Mouse (Mus musculus): ENCODE results near the gene Olfr986. TPM values are rescaled to one million over a fixed set of nuclear protein-coding genes. Genes with fewer than 3 reads are reported as not detected.
A peak's percentile ranks its signal among the peaks of the same experiment; 100 is the strongest.
"Not testable (repeated sequence)": the region's sequence is repeated elsewhere in the genome, so short reads cannot be mapped to it uniquely, and the experiment has no call there.

The Olfr986 gene
- total RNA-seq (2021): not detected
- long read RNA-seq, experiment 1: 0 reads
- long read RNA-seq, experiment 2: 0 reads

DNA sequence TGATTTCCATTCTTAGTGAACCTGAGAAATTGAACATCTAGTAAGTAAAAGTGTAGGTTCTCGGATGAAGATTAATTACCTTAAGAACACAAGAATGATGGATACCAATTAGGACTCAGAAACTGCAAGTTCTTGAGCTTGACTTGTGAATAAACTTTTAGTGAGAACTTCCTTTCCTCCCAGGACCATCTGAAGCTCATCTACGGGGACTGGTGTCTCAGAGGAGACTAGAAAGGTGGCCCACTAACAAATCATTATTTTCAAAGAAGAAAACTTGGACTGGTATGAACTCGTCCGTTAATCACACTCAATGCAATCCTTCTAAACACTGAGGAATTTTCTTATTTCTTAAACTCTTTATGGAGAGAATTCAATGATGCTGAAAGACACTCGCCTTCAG lies at the start of gene Olfr986:
Olfr986 (plus strand) TSS at position 301 of the 400 bp plus-strand sequence.
- DNase-seq: no peak
- intact Hi-C loops (cut with DNase I): no loop called here

DNA sequence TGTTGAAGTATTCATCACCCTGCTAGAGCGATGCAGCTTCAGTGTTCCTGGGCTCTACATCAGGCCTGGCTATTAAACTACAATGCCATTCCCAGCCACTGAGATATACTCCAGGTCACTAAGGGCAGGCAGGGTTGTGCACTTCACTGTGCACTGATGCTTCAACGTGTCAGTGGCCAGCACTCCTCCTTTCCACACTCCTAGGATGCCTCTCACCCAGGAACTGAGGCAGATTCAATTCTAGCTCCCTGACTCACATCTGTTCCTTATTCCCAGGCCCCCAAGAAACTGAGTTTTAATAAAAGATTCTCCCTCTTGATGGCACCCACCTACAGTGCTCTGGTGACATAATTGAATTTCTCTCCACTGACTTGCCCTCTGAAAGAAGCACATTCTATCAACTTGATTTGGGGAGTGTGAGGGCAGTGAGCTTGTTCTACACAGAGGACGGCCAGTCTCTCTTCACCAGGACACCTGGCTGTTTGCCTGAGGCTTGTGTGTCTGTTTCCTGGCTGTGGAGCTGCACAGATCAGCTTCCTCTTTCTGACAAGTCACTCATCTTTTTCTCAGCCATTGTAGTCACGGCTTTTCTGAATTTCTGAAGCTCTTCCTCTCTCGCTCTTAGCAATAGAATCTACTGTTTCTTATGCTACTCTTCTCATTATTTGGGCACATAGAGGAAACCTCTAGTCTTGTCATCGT lies 43.6 kb upstream of the Olfr986 start:
- DNase-seq: no peak
- intact Hi-C loops (cut with DNase I): no loop called here

DNA sequence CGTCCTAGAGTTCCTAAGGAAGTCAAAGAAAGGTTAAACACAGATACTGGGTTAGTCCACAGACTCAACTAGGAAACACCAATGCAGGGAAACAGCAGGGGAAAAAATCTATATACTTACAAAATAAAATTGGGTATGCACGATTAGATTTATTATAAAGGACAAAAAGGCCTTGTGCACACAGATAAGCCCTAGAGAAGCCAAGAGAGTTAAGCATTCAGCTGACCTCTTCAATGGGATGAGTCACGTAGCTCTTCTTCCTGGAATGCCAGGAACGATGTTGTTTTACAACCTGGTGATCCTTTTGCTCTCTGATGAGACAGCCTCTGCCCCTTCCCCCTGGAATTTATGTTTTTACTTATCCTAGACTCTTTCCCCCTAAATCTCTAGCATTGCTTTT lies 41.2 kb upstream of the Olfr986 start:
- DNase-seq: no peak
- intact Hi-C loops (cut with DNase I): no loop called here

DNA sequence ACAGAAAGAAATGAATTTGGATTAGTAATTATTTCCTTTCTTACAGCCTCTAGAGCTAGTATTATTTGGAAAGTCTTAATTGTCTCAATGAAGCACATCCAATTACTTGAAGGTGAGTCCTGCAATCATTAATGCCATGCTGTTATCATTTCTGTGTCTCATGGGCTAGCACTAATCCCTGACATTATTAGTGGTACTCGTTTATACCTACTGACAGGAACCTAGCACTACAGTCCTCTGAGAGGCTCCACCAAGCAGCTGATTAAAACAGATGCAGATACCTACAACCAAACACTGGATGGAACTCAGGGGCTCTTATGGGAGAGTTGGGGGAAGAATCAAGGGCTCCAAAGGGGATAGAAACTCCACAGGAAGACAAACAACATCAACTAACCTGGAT lies 39.2 kb upstream of the Olfr986 start:
- intact Hi-C loops (cut with DNase I): no loop called here
- DNase-seq: no peak

DNA sequence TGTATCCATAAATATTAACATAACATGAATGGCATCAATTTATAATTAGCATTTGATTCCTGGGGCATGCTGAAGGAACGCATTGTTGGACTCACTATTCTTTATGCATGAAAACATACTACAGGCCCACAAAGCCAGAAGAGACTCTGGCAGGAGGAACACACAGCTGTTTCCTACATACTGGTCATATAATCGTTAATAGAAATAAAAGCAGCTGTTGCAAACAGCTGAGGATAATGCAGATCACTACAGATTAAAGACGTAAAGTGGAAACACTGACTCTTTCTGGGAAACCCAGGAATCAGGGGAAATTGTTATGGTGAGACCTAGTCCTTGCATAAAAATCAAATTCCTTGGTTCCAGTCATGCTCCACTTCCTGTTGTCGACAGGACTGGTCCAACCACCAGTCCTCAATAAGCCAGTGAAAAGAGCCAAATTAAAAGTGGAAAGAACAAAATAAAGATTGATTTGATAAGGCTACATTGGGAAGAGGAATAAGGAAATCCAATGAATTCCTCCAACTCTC lies 25.5 kb upstream of the Olfr986 start:
- intact Hi-C loops (cut with DNase I): no loop called here
- no peak for DNase-seq

DNA sequence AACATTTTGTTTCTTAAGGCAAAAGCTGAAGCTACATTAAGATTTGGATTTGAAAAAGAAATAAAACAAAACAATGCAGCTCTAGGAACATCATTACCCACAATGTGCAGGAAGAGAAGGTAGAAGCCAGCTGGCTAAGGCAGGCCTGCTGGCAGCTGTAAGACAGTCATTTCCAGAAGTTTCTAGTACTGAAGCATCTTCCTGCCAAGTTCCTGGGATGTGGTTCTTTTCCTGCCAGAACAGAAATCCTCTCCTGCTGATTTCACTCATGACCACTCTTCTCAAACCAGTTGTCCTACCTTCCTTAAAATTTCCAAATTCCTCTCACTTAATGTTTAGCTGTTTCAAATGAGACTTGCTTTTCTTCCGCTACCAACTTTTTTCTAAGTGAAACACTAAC lies 14.3 kb upstream of the Olfr986 start:
- no peak for DNase-seq

DNA sequence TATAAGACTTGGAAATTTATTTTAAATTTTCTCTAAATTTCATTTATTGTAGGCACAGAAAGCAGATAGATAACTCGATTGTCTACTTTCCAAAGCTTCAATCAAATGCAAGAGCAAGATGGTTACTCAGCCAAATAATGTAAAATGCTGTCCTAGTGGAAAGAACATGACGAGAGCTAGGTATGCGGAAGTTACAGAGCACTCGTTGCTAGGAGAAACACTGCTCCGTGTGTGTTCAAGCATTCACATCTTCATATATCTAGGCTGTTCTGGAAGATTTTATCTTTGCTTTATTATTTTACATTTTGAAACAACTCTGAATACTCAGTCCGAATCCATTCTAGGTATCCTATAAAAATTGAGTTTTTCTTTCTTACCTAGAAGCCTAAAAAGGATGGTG lies 3.7 kb upstream of the Olfr986 start:
- intact Hi-C loops (cut with DNase I): no loop called here
- DNase-seq: no peak

More for the DNA sequence above, 14.3 kb upstream of the Olfr986 start:
- intact Hi-C loops (cut with DNase I): no loop called here

DNA sequence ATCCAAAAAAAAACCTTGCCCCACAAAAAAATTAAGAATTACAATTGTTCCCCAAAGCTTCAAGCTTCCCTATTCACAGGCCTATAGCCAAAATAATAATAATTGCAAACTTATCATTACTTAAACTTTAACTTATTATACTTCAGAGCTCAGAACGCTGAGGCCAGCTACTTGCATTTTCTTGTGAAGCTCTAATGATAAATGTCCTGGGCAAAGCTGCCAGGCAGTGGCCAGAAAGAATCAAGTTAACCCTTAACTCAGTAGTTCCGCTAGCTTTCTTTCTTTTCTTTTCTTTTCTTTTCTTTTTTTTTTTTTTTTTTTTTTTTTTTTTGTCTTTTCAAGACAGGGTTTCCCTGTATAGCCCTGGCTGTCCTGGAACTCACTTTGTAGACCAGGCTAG lies 4.4 kb downstream of the Olfr986 start:
- DNase-seq; intact Hi-C loops (cut with DNase I): not testable (repeated sequence)

DNA sequence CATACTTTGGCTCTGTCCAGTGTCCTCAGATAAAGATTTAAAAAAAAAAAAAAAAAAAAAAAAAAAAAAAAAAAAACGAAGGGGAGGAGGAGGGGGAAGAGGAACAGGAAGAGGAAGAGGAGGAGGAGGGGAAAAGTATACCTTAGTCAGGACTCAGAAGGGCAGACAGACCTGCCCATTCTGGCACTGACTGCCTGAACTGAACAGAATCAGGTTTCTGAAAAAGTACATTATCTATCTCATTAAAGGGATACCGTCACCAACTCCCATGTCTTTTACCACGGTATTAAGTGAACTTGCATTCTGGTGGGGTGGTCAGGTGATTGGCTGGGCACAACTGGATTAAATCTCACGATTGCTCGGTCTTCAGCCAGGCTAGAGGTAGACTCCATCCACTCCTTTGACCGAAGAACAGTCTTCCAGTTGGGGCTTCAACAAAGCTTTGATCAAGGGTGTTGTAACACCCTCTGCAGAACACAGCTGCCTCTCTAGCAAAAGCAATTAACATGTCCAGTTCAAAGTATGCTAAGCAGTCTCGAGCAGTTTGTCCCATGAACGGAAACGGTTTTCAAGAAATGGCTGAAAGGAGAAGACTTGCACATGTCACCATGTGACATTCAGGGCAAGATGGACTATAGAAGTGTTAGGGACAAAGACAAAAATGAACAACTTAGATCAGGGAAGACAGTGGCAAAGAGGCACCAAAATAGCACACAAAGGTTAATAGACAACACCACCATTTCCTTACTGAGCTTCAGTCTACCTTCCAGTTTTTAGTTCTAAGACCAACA lies 10.6 kb downstream of the Olfr986 start:
- intact Hi-C loops (cut with DNase I): no loop called here
- no peak for DNase-seq

DNA sequence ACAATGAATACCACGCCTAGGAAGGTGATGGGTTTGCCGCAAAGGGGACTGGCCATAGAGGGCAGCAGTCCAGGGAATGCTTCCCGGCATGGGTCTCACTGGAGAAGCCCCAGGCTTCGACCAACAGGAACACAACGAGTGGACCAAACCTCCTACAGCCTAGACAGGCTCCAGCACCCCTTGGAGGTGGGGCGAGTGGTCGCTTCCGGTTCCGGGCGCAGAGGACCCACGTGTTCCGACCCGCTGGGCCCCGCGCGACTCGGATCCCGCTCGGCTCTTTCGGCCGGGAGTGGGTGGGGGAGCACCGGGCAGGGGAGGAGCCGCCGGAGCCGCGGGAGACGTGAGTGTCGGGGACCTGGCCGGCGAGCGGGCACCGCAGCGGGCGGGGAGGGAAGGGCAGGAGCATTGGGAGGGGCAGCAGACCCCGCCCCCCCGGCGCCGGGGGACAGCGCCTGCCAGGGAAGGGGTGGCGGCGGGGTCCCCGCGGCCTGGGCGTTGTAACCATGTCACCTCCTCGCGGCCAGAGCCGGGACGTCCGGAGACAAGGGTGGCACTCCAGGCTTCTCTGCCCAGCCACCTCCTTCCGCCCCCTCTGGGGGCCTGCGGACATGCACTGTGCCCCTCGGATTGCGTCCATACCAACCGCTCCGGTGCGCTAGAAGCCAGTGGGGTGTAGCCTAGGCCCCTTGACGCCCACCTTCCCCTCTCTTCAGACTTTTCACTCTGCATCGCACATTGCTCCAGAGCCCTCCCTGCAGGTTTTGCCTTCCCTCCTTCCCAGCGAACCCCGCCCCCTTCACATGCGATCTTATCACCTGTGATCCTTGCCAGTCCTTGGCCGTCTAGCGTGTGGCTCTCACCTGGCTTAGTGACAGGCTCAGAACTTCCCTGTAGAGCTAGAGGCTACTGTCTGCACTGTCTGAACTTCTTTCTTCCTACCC lies 11.6 kb downstream of the Olfr986 start, which contains the start of gene Zfp202:
Zfp202 (plus strand) TSS at position 219 of the 941 bp plus-strand sequence.
- DNase-seq: peak; percentile 75 to 80
- intact Hi-C loops (cut with DNase I): no loop called here

DNA sequence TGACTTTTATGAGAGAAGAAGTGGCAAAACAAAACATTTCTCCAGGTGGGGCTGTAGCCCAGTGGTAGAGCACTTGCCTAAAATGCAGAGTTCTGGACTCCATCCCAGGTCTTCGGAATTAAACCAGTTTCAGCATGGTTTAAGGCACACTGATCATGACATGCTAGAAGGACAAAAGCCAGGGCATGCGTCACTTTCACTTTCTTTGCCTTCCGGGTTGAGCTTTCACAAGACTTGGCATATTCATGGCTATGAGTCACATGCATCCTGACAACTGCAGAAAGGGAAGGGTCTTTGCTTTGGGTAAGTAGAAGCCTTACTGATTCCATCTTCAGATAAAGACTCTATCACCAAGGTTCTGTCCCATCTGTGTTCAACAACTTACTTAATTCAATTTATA lies 15.3 kb downstream of the Olfr986 start:
- DNase-seq: no peak
- intact Hi-C loops (cut with DNase I): no loop called here

DNA sequence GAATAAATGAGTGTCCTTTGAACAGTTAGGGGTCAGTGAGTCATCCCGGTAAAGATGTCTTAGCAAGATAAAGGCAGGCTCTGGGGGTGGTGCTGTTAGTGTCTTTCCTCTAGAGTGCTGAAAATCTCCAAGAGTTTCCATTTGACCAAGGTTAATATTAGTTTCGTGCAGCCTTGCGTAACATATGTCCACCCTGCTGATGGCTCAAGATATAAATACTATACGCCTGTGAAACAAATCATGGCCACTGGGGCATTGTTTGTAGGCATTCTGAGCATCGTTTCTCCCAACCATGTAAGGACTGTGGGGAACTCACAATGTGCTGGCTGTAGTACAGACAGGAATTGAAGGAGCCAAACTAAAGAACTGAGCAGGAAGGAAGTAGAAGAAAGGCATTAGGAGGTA lies 25.8 kb downstream of the Olfr986 start:
- DNase-seq: no peak
- intact Hi-C loops (cut with DNase I): no loop called here

DNA sequence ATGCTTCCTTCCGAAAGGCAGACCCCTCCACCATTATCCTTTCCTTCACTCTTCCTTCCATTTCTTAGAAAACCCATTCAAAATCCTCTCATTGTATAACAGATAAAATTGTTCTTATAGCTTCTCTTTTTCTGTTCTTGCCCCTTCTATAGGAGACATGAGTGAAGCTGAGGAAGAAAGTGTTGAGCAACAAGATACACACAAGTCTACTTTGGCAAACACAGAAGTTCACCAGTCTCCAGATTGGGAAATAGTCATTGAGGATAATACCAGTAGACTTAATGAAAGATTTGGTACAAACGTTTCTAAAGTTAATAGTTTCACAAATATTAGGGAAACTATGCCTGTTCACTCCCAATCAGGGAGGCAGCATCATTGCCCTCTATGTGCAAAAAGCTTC lies 30.0 kb downstream of the Olfr986 start:
- intact Hi-C loops (cut with DNase I): no loop called here
- DNase-seq: no peak

DNA sequence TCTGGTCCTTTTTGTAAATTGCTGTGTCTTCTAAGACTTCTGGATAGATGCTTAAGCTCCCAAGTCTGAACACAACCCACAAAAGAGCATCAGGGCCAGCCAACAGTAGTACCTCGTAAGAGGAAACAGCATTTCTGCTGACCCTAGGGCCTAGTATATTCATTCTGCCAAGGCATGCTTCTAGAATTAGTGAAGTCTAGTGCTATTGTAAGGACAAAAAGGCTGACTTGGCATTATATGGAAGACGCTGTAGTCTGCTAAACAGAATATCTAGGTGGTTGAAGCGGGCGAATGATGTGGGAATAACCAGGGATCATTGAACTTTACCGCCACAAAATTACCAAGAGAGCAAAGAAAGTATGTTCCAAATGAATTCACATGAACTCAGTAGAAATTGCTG lies 33.3 kb downstream of the Olfr986 start:
- intact Hi-C loops (cut with DNase I): no loop called here
- DNase-seq: no peak

DNA sequence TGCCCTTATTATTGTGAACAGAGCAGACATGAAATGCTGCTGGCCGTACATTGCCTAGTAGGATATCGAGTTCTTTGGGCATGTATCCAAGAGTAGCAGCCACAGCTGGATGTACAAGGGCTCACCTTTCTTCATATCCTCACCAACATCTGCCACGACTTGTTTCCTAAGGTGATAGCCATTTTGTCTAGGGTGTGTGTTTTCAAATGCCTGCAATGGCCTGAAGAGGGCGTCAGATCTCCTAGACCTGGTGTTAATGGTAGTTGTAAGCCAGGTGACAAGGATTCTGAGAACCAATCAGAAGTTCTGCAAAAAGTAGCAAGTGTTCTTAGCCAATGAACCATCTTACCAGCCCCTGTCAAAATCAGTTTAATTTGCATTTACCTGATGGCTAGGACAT lies 35.9 kb downstream of the Olfr986 start:
- DNase-seq: no peak

DNA sequence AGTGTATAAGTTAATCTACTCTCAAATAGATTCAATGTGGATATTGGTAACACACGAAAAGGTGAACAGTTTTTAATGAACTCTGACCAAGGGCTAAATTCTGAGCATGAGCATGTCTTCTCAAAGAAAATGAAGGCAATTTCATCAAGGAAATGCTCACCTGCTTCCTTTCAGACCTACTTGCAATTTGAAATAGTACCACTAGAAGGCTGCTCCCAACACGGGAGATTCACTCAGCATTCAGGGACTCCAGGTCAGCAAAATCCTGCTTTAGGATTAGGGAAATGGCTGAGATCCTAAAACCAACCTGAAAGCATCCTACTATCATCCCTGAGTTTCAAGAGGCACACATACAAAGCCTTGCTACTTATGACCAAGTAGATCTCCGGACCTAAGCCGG lies 43.6 kb downstream of the Olfr986 start:
- DNase-seq: no peak
- intact Hi-C loops (cut with DNase I): loop anchor here (1.0 kb wide), 1 partner anchor 107 kb away; no protein-coding TSS in a partner anchor

More for the DNA sequence above, 35.9 kb downstream of the Olfr986 start:
- intact Hi-C loops (cut with DNase I): no loop called here

DNA sequence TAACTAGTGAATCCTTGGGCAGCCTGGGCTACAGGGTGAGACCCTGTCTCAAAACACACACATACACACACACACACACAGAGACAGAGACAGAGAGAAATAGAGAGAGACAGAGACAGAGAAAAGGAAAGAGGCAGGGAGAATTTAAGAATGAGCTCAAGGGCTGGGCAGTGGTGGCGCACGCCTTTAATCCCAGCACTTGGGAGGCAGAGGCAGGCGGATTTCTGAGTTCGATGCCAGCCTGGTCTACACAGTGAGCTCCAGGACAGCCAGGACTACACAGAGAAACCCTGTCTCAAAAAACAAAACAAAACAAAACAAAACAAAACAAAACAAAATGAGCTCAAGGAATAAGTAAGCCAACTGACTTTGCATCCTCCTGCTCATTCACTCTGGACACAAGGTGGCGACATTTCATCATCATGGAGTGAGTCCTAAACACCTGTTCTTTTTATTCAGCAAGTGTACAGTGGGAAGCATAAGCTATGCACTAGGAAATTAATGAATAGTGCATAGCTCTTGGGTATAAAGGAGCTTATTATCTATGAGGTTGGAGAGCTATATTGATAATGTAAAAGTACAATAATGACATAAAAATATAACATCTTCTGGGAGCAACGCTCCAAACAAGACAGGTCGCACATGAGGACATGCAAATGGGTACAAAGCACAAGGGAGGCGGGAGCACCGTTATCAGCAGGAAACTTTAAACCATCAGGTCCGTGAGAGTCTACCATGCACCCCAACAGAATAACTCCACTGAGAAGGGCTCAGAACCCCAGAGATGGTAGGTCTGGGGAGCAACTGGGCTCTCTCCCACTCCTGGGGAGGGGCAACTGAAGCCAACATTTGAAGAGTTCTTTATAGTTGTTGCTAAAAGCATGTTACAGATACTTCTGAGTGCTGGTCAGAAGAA lies 47.4 kb downstream of the Olfr986 start:
- DNase-seq: no peak
- intact Hi-C loops (cut with DNase I): loop anchor here (2.0 kb wide), 1 partner anchor 163 kb away; no protein-coding TSS in a partner anchor

DNA sequence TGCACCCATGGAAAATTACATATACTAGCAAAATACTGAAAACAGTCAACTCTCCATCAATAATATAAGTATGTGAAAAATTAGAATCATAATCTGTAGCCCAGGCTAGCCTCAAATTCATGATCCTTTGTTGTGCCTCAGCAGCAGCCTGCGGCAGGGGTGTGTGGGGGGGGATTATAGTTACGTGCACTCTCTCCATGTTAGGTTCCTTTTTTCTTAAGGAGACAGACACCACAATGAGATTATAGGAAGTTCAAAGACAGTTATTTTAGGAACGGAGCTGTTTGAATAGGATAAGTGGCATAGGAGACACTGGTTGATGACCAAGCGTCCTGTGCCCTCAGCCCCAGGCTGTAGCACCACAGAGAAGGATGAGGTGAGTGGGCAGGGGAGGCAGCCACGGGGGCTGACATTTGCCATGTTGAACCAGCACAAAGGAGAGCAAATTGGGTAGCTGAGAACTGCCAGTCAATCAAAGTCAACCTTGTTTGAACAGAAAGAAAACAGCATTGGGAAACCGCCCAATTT lies 48.1 kb downstream of the Olfr986 start:
- DNase-seq: no peak
- intact Hi-C loops (cut with DNase I): no loop called here

DNA sequence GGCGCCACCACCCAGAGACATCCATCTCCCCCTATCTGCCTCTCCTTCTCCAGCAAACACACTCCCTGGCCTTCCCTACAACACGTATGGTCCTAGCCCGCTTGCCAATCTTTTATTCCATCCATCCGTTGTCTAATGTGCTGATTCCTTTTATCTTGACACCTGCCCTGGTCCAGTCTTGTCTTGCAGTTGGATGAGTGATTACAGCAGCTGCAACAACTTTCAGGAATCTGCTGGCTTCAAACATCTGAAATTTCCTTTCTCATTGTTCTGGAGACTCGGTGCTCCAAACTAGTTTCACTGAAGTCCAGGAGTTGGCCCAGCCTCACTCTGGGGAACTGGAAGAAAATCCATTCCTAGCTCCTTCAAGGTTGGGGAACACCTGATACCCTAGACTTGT lies 48.8 kb downstream of the Olfr986 start:
- intact Hi-C loops (cut with DNase I): no loop called here
- no peak for DNase-seq
